Mouse (Mus musculus) small intestine, adult 2 months (tissue): Measurements from ENCODE around the gene Spaca3.

Experiments
- CTCF ChIP-seq: fragments of 200-500 bp; IDR thresholded peaks from 2 replicates; pipeline ENCODE4 v1.5.1; 2012; ENCODE audit warnings: low read depth, mild to moderate bottlenecking, control low read depth, inconsistent platforms, low read length, moderate library complexity, mixed read lengths; ENCODE audit not compliant: insufficient replicate concordance, insufficient read length; ENCODE audit errors: extremely low read depth
- POLR2A ChIP-seq: fragments of 200-500 bp; IDR thresholded peaks from 2 replicates; pipeline ENCODE4 v1.6.1; 2012; ENCODE audit warnings: low read depth, mild to moderate bottlenecking, control low read depth, inconsistent platforms, low read length, moderate library complexity

- no peak for TF ChIP-seq POLR2A
- no peak for TF ChIP-seq CTCF
These were observed 44.5 kb downstream of the Spaca3 start for GRCm38 (mm10) chr11:80902664-80903063.
